Mouse (Mus musculus) ZHBTc4 (cell line): ENCODE results near the gene Coro2b.

ENCODE experiments used
- DNase-seq: peaks from one replicate; pipeline ENCODE4 v3.0.0-alpha.2; 2011; ENCODE audit warnings: low read depth, low spot score

The Coro2b gene

DNA sequence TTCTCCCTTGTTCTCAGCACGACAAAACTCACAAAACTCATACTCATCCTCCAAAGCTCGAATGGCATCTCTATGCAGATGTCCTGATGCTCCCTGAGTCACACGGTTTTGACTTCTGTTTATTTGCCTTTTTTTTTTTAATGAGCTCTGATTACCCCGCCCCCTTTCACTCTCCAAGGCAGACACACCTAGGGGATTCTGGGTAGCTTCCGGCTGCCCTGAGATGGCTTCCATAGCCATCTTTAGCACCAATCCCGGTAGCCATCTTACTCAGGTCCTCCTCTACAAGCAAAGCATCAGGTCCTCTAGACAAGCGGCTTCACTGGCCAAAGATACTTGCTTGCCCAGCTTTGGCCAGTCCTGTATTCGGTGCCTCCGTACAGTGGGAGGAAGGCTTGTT, 3.3 kb upstream of the Coro2b start:
- DNase-seq = peak; percentile 60

DNA sequence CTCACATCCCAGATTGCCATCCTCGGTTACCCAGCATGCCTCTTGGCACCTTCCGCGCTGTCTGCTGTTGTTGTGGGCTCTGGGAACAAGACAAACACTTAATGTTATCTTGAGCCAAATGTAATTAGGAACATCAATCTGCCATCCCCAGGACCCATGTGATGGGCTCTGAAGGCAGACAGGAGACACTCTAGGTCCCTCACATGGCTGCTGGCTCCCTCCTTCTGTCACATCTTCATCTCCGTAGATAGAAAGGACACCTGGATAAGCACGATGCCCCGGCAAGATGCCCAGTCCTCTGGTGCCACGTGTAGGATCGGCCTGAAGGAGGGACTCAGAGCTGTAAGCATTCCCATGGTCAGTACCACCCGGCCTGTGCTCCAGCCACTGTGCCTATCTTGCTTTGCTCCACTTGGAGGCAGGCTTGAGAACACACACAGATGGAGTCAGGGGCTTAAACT, 2.4 kb upstream of the Coro2b start:
- DNase-seq = no peak

GRCm38 (mm10) chr9:62537941-62538340, 1.1 kb upstream of the Coro2b start:
- no peak for DNase-seq

- DNase-seq = no peak
Measured at GRCm38 (mm10) chr9:62536119-62536654, 657 bp downstream of the Coro2b start.

DNA sequence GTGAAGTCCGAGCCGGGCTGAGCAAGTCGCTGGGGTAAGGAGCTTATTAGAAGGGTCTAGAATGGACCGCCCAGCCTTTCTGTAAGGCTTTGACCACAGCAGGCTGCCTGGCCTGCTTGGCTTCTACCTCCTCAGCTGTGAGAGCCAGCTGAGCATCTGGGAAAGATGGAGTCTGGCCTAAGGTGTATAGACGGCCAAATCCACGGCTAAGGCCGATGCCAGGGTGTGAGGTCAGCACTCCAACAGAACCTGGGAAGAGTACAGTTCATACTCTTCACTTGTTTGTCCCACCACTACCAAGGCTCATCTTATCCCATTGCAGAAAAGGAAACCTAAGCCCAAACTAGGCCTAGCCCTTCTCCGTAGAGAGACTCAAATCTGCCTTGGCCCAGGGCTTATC, 1.3 kb downstream of the Coro2b start:
- no peak for DNase-seq

DNA sequence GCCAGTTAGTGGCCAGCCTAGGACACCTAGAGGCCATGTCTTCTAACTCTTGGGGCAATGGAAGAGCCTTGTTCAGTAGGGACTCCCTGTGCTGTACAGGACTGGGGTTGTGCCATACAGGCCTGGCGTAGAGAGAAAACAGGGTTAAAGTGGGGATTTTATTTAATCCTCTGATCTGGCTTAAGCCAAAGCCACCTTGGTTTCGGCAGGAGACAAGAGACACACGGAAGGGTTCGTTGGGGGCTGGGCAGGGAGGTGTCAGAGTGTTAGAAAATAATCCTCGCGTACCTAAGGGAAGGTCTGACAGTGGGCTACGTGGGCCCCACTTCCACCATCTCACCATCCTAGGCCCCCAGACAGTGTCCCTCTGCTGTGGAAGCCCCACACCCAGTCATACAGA, 2.2 kb downstream of the Coro2b start:
- DNase-seq = no peak

GRCm38 (mm10) chr9:62534158-62534557, 2.7 kb downstream of the Coro2b start:
- no peak for DNase-seq

GRCm38 (mm10) chr9:62532876-62533275, 4.0 kb downstream of the Coro2b start:
- DNase-seq = no peak

GRCm38 (mm10) chr9:62531459-62532275, 5.2 kb downstream of the Coro2b start:
- no peak for DNase-seq

- no peak for DNase-seq
Measured at GRCm38 (mm10) chr9:62528527-62528926, 8.3 kb downstream of the Coro2b start.

GRCm38 (mm10) chr9:62526858-62527257, 10.0 kb downstream of the Coro2b start:
- no peak for DNase-seq

GRCm38 (mm10) chr9:62526451-62526850, 10.4 kb downstream of the Coro2b start:
- DNase-seq = no peak

GRCm38 (mm10) chr9:62524761-62525308, 12.0 kb downstream of the Coro2b start:
- no peak for DNase-seq

- DNase-seq = no peak
Measured at GRCm38 (mm10) chr9:62522791-62523471, 13.9 kb downstream of the Coro2b start.

GRCm38 (mm10) chr9:62522211-62522610, 14.6 kb downstream of the Coro2b start:
- no peak for DNase-seq

- no peak for DNase-seq
Measured at GRCm38 (mm10) chr9:62521541-62521940, 15.3 kb downstream of the Coro2b start.

GRCm38 (mm10) chr9:62520933-62521332, 15.9 kb downstream of the Coro2b start:
- DNase-seq = no peak

- no peak for DNase-seq
Measured at GRCm38 (mm10) chr9:62519787-62520503, 16.9 kb downstream of the Coro2b start.

- no peak for DNase-seq
Measured at GRCm38 (mm10) chr9:62519334-62519733, 17.5 kb downstream of the Coro2b start.

DNA sequence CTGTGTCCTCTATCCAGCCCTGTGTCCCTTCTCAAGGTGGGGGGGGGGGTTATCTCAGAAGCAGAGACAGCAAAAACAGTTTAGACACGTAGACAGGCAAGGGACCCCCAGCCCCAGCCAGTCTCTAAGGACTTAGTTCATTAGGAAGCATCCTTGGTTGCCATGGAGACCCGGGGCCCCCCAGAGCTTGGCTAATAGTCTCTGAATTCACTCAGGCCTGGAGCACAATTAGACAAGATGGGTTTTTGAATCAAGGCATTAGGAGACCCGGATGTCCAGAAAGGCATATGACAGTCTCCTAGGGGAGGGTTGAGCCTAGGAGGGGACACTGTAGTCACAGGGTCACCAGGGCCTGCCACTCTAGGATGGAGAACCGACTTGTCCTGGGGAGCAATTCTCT, 18.3 kb downstream of the Coro2b start:
- DNase-seq = no peak

- DNase-seq = no peak
Measured at GRCm38 (mm10) chr9:62517112-62517957, 19.5 kb downstream of the Coro2b start.
